Mouse (Mus musculus): ENCODE measurements around the gene Lrrc66. TPM values are rescaled to one million over a fixed set of nuclear protein-coding genes. Genes with fewer than 3 reads are reported as not detected.

Lrrc66 gene
- 0.02 TPM in 1 of 2 replicates, not detected in the other for polyA plus RNA-seq (2012; rRNA removed)

- H3K4me1 ChIP-seq (ENCODE audit: control insufficient read depth, insufficient read depth, low read length): no peaks in the 10 kb centered on the region
- H3K27ac ChIP-seq (ENCODE audit: insufficient read depth, low read length): no peak within 1 kb of the TSS
- TF ChIP-seq CTCF (IDR thresholded peaks at IDR 0.05; ENCODE audit: extremely low read depth, insufficient read depth, low read length): no peak
- no peak for TF ChIP-seq POLR2A (IDR thresholded peaks at IDR 0.05; ENCODE audit: extremely low read depth, insufficient read depth, low read length)
- H3K4me3 ChIP-seq (ENCODE audit: insufficient read depth, low read length): no peak within 1 kb of the TSS
Measured at GRCm38 (mm10) chr5:73632291-73632690, at the start of gene Lrrc66. Gene Lrrc66 (minus strand): TSS chr5:73632526.

- H3K27ac ChIP-seq (ENCODE audit: insufficient read depth, low read length): no peak overlapping the region
- TF ChIP-seq POLR2A (IDR thresholded peaks at IDR 0.05; ENCODE audit: extremely low read depth, insufficient read depth, low read length): no peak
- no peak for TF ChIP-seq CTCF (IDR thresholded peaks at IDR 0.05; ENCODE audit: extremely low read depth, insufficient read depth, low read length)
- H3K4me1 ChIP-seq (ENCODE audit: control insufficient read depth, insufficient read depth, low read length): no peaks in the 10 kb centered on the region
- H3K4me3 ChIP-seq (ENCODE audit: insufficient read depth, low read length): peak overlapping the region; percentile 20
Measured at GRCm38 (mm10) chr5:73676626-73677025, 44.3 kb upstream of the Lrrc66 start.

GRCm38 (mm10) chr5:73675604-73676003 is 43.3 kb upstream of the Lrrc66 start:
- no peak overlapping the region for H3K27ac ChIP-seq (ENCODE audit: insufficient read depth, low read length)
- H3K4me1 ChIP-seq (ENCODE audit: control insufficient read depth, insufficient read depth, low read length): no peaks in the 10 kb centered on the region
- no peak overlapping the region for H3K4me3 ChIP-seq (ENCODE audit: insufficient read depth, low read length)
- no peak for TF ChIP-seq CTCF (IDR thresholded peaks at IDR 0.05; ENCODE audit: extremely low read depth, insufficient read depth, low read length)
- no peak for TF ChIP-seq POLR2A (IDR thresholded peaks at IDR 0.05; ENCODE audit: extremely low read depth, insufficient read depth, low read length)

- Histone ChIP-seq H3K27ac (ENCODE audit: insufficient read depth, low read length) (no peak overlapping the region), H3K4me1 (ENCODE audit: control insufficient read depth, insufficient read depth, low read length) (no peaks in the 10 kb centered on the region), H3K4me3 (ENCODE audit: insufficient read depth, low read length) (no peak overlapping the region)
- no peak for TF ChIP-seq POLR2A (IDR thresholded peaks at IDR 0.05; ENCODE audit: extremely low read depth, insufficient read depth, low read length)
- TF ChIP-seq CTCF (IDR thresholded peaks at IDR 0.05; ENCODE audit: extremely low read depth, insufficient read depth, low read length): no peak
Measured at GRCm38 (mm10) chr5:73669386-73669785, 37.1 kb upstream of the Lrrc66 start.

- Histone ChIP-seq H3K27ac (ENCODE audit: insufficient read depth, low read length) (no peak overlapping the region), H3K4me1 (ENCODE audit: control insufficient read depth, insufficient read depth, low read length) (no peaks in the 10 kb centered on the region), H3K4me3 (ENCODE audit: insufficient read depth, low read length) (no peak overlapping the region)
- no peak for TF ChIP-seq CTCF (IDR thresholded peaks at IDR 0.05; ENCODE audit: extremely low read depth, insufficient read depth, low read length)
- TF ChIP-seq POLR2A (IDR thresholded peaks at IDR 0.05; ENCODE audit: extremely low read depth, insufficient read depth, low read length): no peak
Measured at GRCm38 (mm10) chr5:73667877-73668276, 35.6 kb upstream of the Lrrc66 start.

- Histone ChIP-seq H3K4me1 (ENCODE audit: control insufficient read depth, insufficient read depth, low read length) (no peaks in the 10 kb centered on the region), H3K27ac (ENCODE audit: insufficient read depth, low read length) (no peak overlapping the region), H3K4me3 (ENCODE audit: insufficient read depth, low read length) (no peak overlapping the region)
- TF ChIP-seq POLR2A (IDR thresholded peaks at IDR 0.05; ENCODE audit: extremely low read depth, insufficient read depth, low read length) (no peak), CTCF (IDR thresholded peaks at IDR 0.05; ENCODE audit: extremely low read depth, insufficient read depth, low read length) (no peak)
Measured at GRCm38 (mm10) chr5:73666695-73667094, 34.4 kb upstream of the Lrrc66 start.

GRCm38 (mm10) chr5:73651855-73652201 is 19.5 kb upstream of the Lrrc66 start:
- peaks cover 4% of the 10 kb centered on the region; the same call in 1 of the 2 replicates for H3K4me1 ChIP-seq (ENCODE audit: control insufficient read depth, insufficient read depth, low read length)
- peak overlapping the region; percentile 28; the same call in 1 of the 2 replicates for H3K4me3 ChIP-seq (ENCODE audit: insufficient read depth, low read length)
- no peak overlapping the region for H3K27ac ChIP-seq (ENCODE audit: insufficient read depth, low read length)
- TF ChIP-seq POLR2A (IDR thresholded peaks at IDR 0.05; ENCODE audit: extremely low read depth, insufficient read depth, low read length): no peak
- TF ChIP-seq CTCF (IDR thresholded peaks at IDR 0.05; ENCODE audit: extremely low read depth, insufficient read depth, low read length): no peak

- TF ChIP-seq CTCF (IDR thresholded peaks at IDR 0.05; ENCODE audit: extremely low read depth, insufficient read depth, low read length): no peak
- no peak for TF ChIP-seq POLR2A (IDR thresholded peaks at IDR 0.05; ENCODE audit: extremely low read depth, insufficient read depth, low read length)
Measured at GRCm38 (mm10) chr5:73651061-73651854, 18.9 kb upstream of the Lrrc66 start, which contains the start of gene Spata18. Gene Spata18 (plus strand): TSS chr5:73651379.

GRCm38 (mm10) chr5:73650365-73650964 is 18.1 kb upstream of the Lrrc66 start:
- H3K27ac ChIP-seq (ENCODE audit: insufficient read depth, low read length): no peak overlapping the region
- peaks cover 4% of the 10 kb centered on the region; the same call in 1 of the 2 replicates for H3K4me1 ChIP-seq (ENCODE audit: control insufficient read depth, insufficient read depth, low read length)
- TF ChIP-seq CTCF (IDR thresholded peaks at IDR 0.05; ENCODE audit: extremely low read depth, insufficient read depth, low read length) (no peak), POLR2A (IDR thresholded peaks at IDR 0.05; ENCODE audit: extremely low read depth, insufficient read depth, low read length) (no peak)
- peak overlapping the region; percentile 28 for H3K4me3 ChIP-seq (ENCODE audit: insufficient read depth, low read length)

More at GRCm38 (mm10) chr5:73651061-73651854, 18.9 kb upstream of the Lrrc66 start, which contains the start of gene Spata18:
- peak within 1 kb of the TSS; percentile 28 for H3K4me3 ChIP-seq (ENCODE audit: insufficient read depth, low read length)
- H3K27ac ChIP-seq (ENCODE audit: insufficient read depth, low read length): no peak within 1 kb of the TSS
- H3K4me1 ChIP-seq (ENCODE audit: control insufficient read depth, insufficient read depth, low read length): peaks cover 4% of the 10 kb centered on the region; the same call in 1 of the 2 replicates

Data from cortical plate, adult 2 months (tissue).